Mouse (Mus musculus): Measurements from ENCODE around the gene Gm10715. TPM values are rescaled to one million over a fixed set of nuclear protein-coding genes. Genes with fewer than 3 reads are reported as not detected.
"Not testable (repeated sequence)": the region's sequence is repeated elsewhere in the genome, so short reads cannot be mapped to it uniquely, and the experiment has no call there.

Gene Gm10715
- polyA plus RNA-seq, 1 experiment from 2014 or later, result not detected

GRCm38 (mm10) chr9:3030677-3031318 is 5.9 kb upstream of the Gm10715 start:
- not testable (repeated sequence) for H3K27ac ChIP-seq; ATAC-seq (replicated peaks; ENCODE audit: low FRiP score, low read depth); H3K27me3 ChIP-seq (ENCODE audit: insufficient read depth, low read length); H3K4me3 ChIP-seq (replicated peaks; ENCODE audit: low read depth, low read length); H3K4me1 ChIP-seq (replicated peaks; ENCODE audit: insufficient read depth, low read length); H3K36me3 ChIP-seq (ENCODE audit: insufficient read depth, low read length); H3K9me3 ChIP-seq (replicated peaks; ENCODE audit: low read length); H3K9ac ChIP-seq (ENCODE audit: low read depth, low read length); H3K4me2 ChIP-seq (ENCODE audit: low read length)
- peak; percentile 89 for DNase-seq (ENCODE audit: low spot score)
- 63% methylated on average over 2 of the region's 10 CpGs for WGBS

- not testable (repeated sequence) for ATAC-seq (replicated peaks; ENCODE audit: low FRiP score, low read depth); H3K9me3 ChIP-seq (replicated peaks; ENCODE audit: low read length); H3K4me3 ChIP-seq (replicated peaks; ENCODE audit: low read depth, low read length); H3K4me1 ChIP-seq (replicated peaks; ENCODE audit: insufficient read depth, low read length); DNase-seq (ENCODE audit: low spot score); H3K27me3 ChIP-seq (ENCODE audit: insufficient read depth, low read length); H3K4me2 ChIP-seq (ENCODE audit: low read length); H3K36me3 ChIP-seq (ENCODE audit: insufficient read depth, low read length); H3K9ac ChIP-seq (ENCODE audit: low read depth, low read length); H3K27ac ChIP-seq
- WGBS, result no CpG with 5 or more reads among the region's 8 CpGs
Measured at GRCm38 (mm10) chr9:3034299-3034698, 2.4 kb upstream of the Gm10715 start, which contains the start of gene Gm17535. Gm17535 (plus strand) TSS chr9:3034599.

DNA sequence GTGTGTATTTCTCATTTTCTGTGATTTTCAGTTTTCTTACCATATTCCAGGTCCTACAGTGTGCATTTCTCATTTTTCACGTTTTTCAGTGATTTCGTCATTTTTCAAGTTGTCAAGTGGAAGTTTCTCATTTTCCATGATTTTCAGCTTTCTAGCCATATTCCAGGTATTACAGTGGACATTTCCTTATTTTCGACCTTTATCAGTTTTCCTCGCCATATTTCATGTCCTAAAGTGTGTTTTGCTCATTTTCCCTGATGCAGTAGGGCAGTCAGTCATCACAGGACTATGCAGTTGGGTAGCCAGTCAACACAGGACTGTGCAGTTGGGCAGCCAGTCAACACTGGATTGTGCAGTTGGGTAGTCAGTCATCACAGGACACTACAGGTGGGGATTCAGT is 1.5 kb downstream of the Gm10715 start:
- not testable (repeated sequence) for H3K36me3 ChIP-seq (ENCODE audit: insufficient read depth, low read length); DNase-seq (ENCODE audit: low spot score); H3K4me3 ChIP-seq (replicated peaks; ENCODE audit: low read depth, low read length); H3K27me3 ChIP-seq (ENCODE audit: insufficient read depth, low read length); H3K4me1 ChIP-seq (replicated peaks; ENCODE audit: insufficient read depth, low read length); ATAC-seq (replicated peaks; ENCODE audit: low FRiP score, low read depth); H3K9ac ChIP-seq (ENCODE audit: low read depth, low read length); H3K4me2 ChIP-seq (ENCODE audit: low read length); H3K27ac ChIP-seq; H3K9me3 ChIP-seq (replicated peaks; ENCODE audit: low read length)
- WGBS, result 70% methylated on average over 4 of the region's 4 CpGs

Small RNAs within 50 kb of the gene (microRNA-seq; reads per million reads assigned to microRNA genes)
- gene Mir101c, result not detected

Other genes starting within 250 kb of the Gm10715 start
- gene Gm10722, start 36.0 kb upstream of the Gm10715 start, polyA plus RNA-seq (2015; fragmentation: Nextera tagmentation; extraction: Ambion mirVana), result not detected in 2 replicates
- not detected in 2 replicates for gene Gm11168, start 33.5 kb upstream of the Gm10715 start, polyA plus RNA-seq (2015; fragmentation: Nextera tagmentation; extraction: Ambion mirVana)
- not detected in 2 replicates for gene Gm10721, start 23.7 kb upstream of the Gm10715 start, polyA plus RNA-seq (2015; fragmentation: Nextera tagmentation; extraction: Ambion mirVana)
- gene Gm10720, start 21.2 kb upstream of the Gm10715 start, polyA plus RNA-seq (2015; fragmentation: Nextera tagmentation; extraction: Ambion mirVana), result not detected in 2 replicates
- gene Gm10719, start 19.5 kb upstream of the Gm10715 start, polyA plus RNA-seq (2015; fragmentation: Nextera tagmentation; extraction: Ambion mirVana), result 0.24 TPM in 1 of 2 replicates, not detected in the other
- 0.30 TPM in 1 of 2 replicates, not detected in the other for gene Gm10718, start 13.3 kb upstream of the Gm10715 start, polyA plus RNA-seq (2015; fragmentation: Nextera tagmentation; extraction: Ambion mirVana)
- 0.29 TPM in 1 of 2 replicates, not detected in the other for gene Gm10717, start 11.5 kb upstream of the Gm10715 start, polyA plus RNA-seq (2015; fragmentation: Nextera tagmentation; extraction: Ambion mirVana)
- not detected in 2 replicates for gene Gm17535, start 2.3 kb upstream of the Gm10715 start, polyA plus RNA-seq (2015; fragmentation: Nextera tagmentation; extraction: Ambion mirVana)